Mouse (Mus musculus) erythroblast, embryonic 14.5 days (primary cell): ENCODE measurements at regions not wholly inside any gene's neighbourhood (a gene's known extent, or its start where the extent isn't known, plus 50 kb on each side); places are given as distances from the start of the nearest gene placed in this dataset.

ENCODE experiments used
- GATA1 ChIP-seq: IDR thresholded peaks from 2 replicates; pipeline ENCODE4 v1.6.1; 2012; ENCODE audit warnings: low read length, inconsistent platforms, mixed read lengths
- TAL1 ChIP-seq: IDR thresholded peaks from 3 replicates; pipeline ENCODE4 v1.6.1; 2012; ENCODE audit warnings: low read length, inconsistent platforms, mixed read lengths

DNA sequence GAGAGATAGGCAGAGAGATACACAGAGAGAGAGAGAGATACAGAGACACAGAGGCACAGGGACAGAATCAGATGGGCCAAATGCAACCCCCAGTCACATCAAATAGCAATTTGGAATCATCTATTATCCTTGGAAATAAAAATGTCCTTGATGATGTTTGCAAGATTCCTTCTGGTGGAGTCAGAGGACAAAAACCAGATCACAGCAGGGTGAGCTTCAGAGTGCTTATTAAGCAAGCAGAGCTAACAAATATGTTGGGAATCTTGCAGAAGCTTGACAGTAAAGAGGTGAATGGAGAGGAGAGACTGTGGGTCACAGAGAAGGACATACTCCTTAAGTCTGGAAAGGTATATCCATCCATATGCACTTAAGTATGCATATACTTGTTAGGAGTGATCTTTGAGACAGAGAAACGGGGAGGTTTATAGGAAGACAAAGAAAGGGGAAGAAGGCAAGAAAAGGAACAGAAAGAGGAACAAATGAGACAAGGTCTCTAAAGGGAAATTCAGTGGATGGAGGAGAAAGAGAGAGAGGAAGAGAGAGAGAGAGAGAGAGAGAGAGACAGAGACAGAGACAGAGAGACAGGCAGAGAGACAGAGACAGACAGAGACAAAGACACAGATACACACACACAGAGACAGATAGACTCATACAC, 293.0 kb downstream of the Btg1 start:
- no peak for TF ChIP-seq GATA1
- no peak for TF ChIP-seq TAL1
